Mouse (Mus musculus): ENCODE data around the gene Gm20503. TPM values are rescaled to one million over a fixed set of nuclear protein-coding genes. Genes with fewer than 3 reads are reported as not detected.
A peak's percentile ranks its signal among the peaks of the same experiment; 100 is the strongest.

Gm20503 gene
- 0.13 TPM in 1 of 2 replicates, not detected in the other for total RNA-seq (2012; rRNA removed)
- total RNA-seq (2014; rRNA removed): not detected in 2 replicates
- 0.70 TPM in 1 of 2 replicates, not detected in the other for polyA plus RNA-seq (2012; ENCODE audit: insufficient read length, low read depth)

GRCm38 (mm10) chr4:59002948-59003805, at the start of gene Gm20503:
Gene Gm20503, plus strand, starts transcription at chr4:59003210.
- peak within 1 kb of the TSS; percentile 79 to 96 (median 93) for H3K4me3 ChIP-seq (replicated peaks in 1 of 3; ENCODE audit: low read depth in 2 of 3, low read length in 2 of 3, poor library complexity in 1 of 3)
- no peaks in the 10 kb centered on the region for H3K36me3 ChIP-seq (replicated peaks in 1 of 2; ENCODE audit: control insufficient read depth in 1 of 2, insufficient read depth in 1 of 2, low read length in 1 of 2)
- peak within 1 kb of the TSS; percentile 92 for H3K9ac ChIP-seq (ENCODE audit: insufficient read depth, low read depth)
- no peaks in the 10 kb centered on the region for H3K9me3 ChIP-seq (replicated peaks; ENCODE audit: low read length)
- peaks cover 10% of the 10 kb centered on the region for H3K79me2 ChIP-seq (replicated peaks; ENCODE audit: control insufficient read depth, extremely low read depth, insufficient read depth, poor library complexity, severe bottlenecking)
- peak; percentile 81 for DNase-seq (ENCODE audit: extremely low read depth)
- H3K4me2 ChIP-seq (ENCODE audit: insufficient read depth, low read depth, poor library complexity, severe bottlenecking): peak within 1 kb of the TSS; percentile 79
- in situ Hi-C loops (cut with MboI; ENCODE audit: low pct_ligation_motif_present, low pct_unique_long_range_greater_than_20kb, low sequenced_read_pairs): no loop called here
- peaks cover 10 to 50% of the 10 kb centered on the region in 2 experiments for H3K4me1 ChIP-seq (ENCODE audit: control insufficient read depth in 1 of 2, insufficient read depth in 2 of 2)
- no peaks in the 10 kb centered on the region for H3K27me3 ChIP-seq (replicated peaks)
- H3K27ac ChIP-seq (ENCODE audit: insufficient read depth, low read depth): 0 out of 2 replicates have a peak within 1 kb of the TSS, but pooled peaks have one; percentile 14
- dilution Hi-C loops (cut with MboI; ENCODE audit: extremely low pct_ligation_motif_present, extremely low pct_unique_long_range_greater_than_20kb, low sequenced_read_pairs): no loop called here
- TF ChIP-seq BHLHE40 (IDR thresholded peaks at IDR 0.05; ENCODE audit: low read depth, low read length) (peak; percentile 36; the same call in 1 of the 2 replicates), SIN3A (IDR thresholded peaks at IDR 0.05; ENCODE audit: low read length) (peak; percentile 98), CHD2 (IDR thresholded peaks at IDR 0.05; ENCODE audit: low read length) (no peak), TCF12 (IDR thresholded peaks at IDR 0.05; ENCODE audit: low read depth, low read length) (peak; percentile 81; the same call in 1 of the 2 replicates), GABPA (IDR thresholded peaks at IDR 0.05; ENCODE audit: insufficient replicate concordance, low read depth, low read length) (no peak), ETS1 (conservative IDR thresholded peaks at IDR 0.05; ENCODE audit: low read depth, low read length) (no peak), RAD21 (IDR thresholded peaks at IDR 0.05; ENCODE audit: low read depth, low read length) (no peak), E2F4 (IDR thresholded peaks at IDR 0.05; ENCODE audit: insufficient replicate concordance, low read depth, low read length) (no peak), MAFK (IDR thresholded peaks at IDR 0.05; ENCODE audit: insufficient replicate concordance, low read length) (no peak), POLR2A (IDR thresholded peaks at IDR 0.05; ENCODE audit: low read depth, low read length) (peak; percentile 85), USF1 (IDR thresholded peaks at IDR 0.05; ENCODE audit: low read depth, low read length) (no peak), ZC3H11A (IDR thresholded peaks at IDR 0.05; ENCODE audit: low read depth, low read length) (no peak), POLR2AphosphoS2 (IDR thresholded peaks at IDR 0.05; ENCODE audit: low read depth, low read length) (no peak), KAT2A (IDR thresholded peaks at IDR 0.05; ENCODE audit: insufficient replicate concordance, low read length) (no peak), TBP (conservative IDR thresholded peaks at IDR 0.05; ENCODE audit: low read depth, low read length) (no peak), MEF2A (IDR thresholded peaks at IDR 0.05; ENCODE audit: borderline replicate concordance, low read depth, low read length) (peak; percentile 40; the same call in 1 of the 2 replicates), ZMIZ1 (IDR thresholded peaks at IDR 0.05; ENCODE audit: low read depth, low read length) (peak; percentile 62; the same call in 1 of the 2 replicates), MAX (IDR thresholded peaks at IDR 0.05; ENCODE audit: low read length) (peak; percentile 60), ZNF384 (IDR thresholded peaks at IDR 0.05; ENCODE audit: low read depth, low read length) (no peak), EP300 (IDR thresholded peaks at IDR 0.05; ENCODE audit: low read length) (no peak), MXI1 (IDR thresholded peaks at IDR 0.05; ENCODE audit: low read depth, low read length) (peak; percentile 96), ZKSCAN1 (IDR thresholded peaks at IDR 0.05; ENCODE audit: borderline replicate concordance, low read depth, low read length) (no peak), NELFE (IDR thresholded peaks at IDR 0.05; ENCODE audit: low read depth, low read length) (peak; percentile 86), CTCF (conservative IDR thresholded peaks at IDR 0.05 in 1 of 2, IDR thresholded peaks at IDR 0.05 in 1 of 2; ENCODE audit: low read depth in 2 of 2, low read length in 2 of 2) (no peak), JUND (conservative IDR thresholded peaks at IDR 0.05; ENCODE audit: low read depth, low read length) (no peak), ELF1 (IDR thresholded peaks at IDR 0.05; ENCODE audit: low read depth, low read length) (peak; percentile 93), USF2 (conservative IDR thresholded peaks at IDR 0.05; ENCODE audit: low read depth, low read length) (no peak), CHD1 (IDR thresholded peaks at IDR 0.05; ENCODE audit: low read depth, low read length) (no peak), RCOR1 (conservative IDR thresholded peaks at IDR 0.05; ENCODE audit: low read depth, low read length) (no peak), PAX5 (IDR thresholded peaks at IDR 0.05; ENCODE audit: low read length) (no peak), HCFC1 (IDR thresholded peaks at IDR 0.05; ENCODE audit: low read depth, low read length) (peak; percentile 72), NRF1 (IDR thresholded peaks at IDR 0.05; ENCODE audit: low read depth, low read length) (peak; percentile 97), UBTF (IDR thresholded peaks at IDR 0.05; ENCODE audit: low read depth, low read length) (peak; percentile 80; the same call in 1 of the 2 replicates), JUN (IDR thresholded peaks at IDR 0.05; ENCODE audit: insufficient read depth, low read depth, low read length) (no peak), MYC (IDR thresholded peaks at IDR 0.05; ENCODE audit: low read depth, low read length) (no peak), SMC3 (IDR thresholded peaks at IDR 0.05; ENCODE audit: low read depth, low read length) (no peak), IRF4 (IDR thresholded peaks at IDR 0.05; ENCODE audit: low read depth, low read length) (0 out of 2 replicates have a peak, but pooled peaks have one; percentile 10), MAZ (IDR thresholded peaks at IDR 0.05; ENCODE audit: low read depth, low read length) (no peak)

All from CH12.LX (cell line).